Mouse (Mus musculus): Measurements from ENCODE around the gene Lbx2. TPM values are rescaled to one million over a fixed set of nuclear protein-coding genes. Genes with fewer than 3 reads are reported as not detected.

Gene Lbx2
- total and polyA plus RNA-seq, 2 experiments from 2014 or later: 0.64 TPM; not detected in 1

GRCm38 (mm10) chr6:83054871-83055431 is 31.2 kb upstream of the Lbx2 start, which contains the start of gene Htra2:
Htra2 (minus strand) TSS chr6:83055273.
- peak within 1 kb of the TSS; percentile 88 for H3K4me3 ChIP-seq (ENCODE audit: low read depth, low read length)
- DNase-seq (ENCODE audit: low spot score) (no peak), ATAC-seq (ENCODE audit: insufficient read depth, low read depth) (peak; percentile 24)
- no peaks in the 10 kb centered on the region for H3K27me3 ChIP-seq (ENCODE audit: control insufficient read depth, insufficient read depth, low read length)
- H3K9me3 ChIP-seq (replicated peaks; ENCODE audit: control insufficient read depth, low read length): no peaks in the 10 kb centered on the region
- peaks cover 26% of the 10 kb centered on the region for H3K36me3 ChIP-seq (replicated peaks; ENCODE audit: control insufficient read depth, insufficient read depth, low read length)
- peaks cover 20% of the 10 kb centered on the region for H3K4me1 ChIP-seq (ENCODE audit: control insufficient read depth, insufficient read depth)
- peak within 1 kb of the TSS; percentile 92 for H3K9ac ChIP-seq (replicated peaks; ENCODE audit: low read depth, low read length)
- H3K27ac ChIP-seq (ENCODE audit: low read depth): peak within 1 kb of the TSS; percentile 88
- TF ChIP-seq CTCF (IDR thresholded peaks at IDR 0.05; ENCODE audit: low read depth) (peak; percentile 24; the same call in 1 of the 2 replicates), EP300 (IDR thresholded peaks at IDR 0.05; ENCODE audit: low read depth) (no peak; the same call in 1 of the 2 replicates)
- peak within 1 kb of the TSS; percentile 92 for H3K4me2 ChIP-seq (ENCODE audit: low read depth, low read length)
- WGBS: under 1% methylated on average over 47 of the region's 50 CpGs

- TF ChIP-seq EP300 (IDR thresholded peaks at IDR 0.05; ENCODE audit: low read depth): no peak
- no peak for TF ChIP-seq CTCF (IDR thresholded peaks at IDR 0.05; ENCODE audit: low read depth)
- WGBS: 54% methylated on average over 3 of the region's 3 CpGs
- H3K9me3 ChIP-seq (replicated peaks; ENCODE audit: control insufficient read depth, low read length): no peaks in the 10 kb centered on the region
- H3K4me2 ChIP-seq (ENCODE audit: low read depth, low read length): no peak within 1 kb of the TSS
- H3K27me3 ChIP-seq (ENCODE audit: control insufficient read depth, insufficient read depth, low read length): peaks cover 23% of the 10 kb centered on the region
- H3K27ac ChIP-seq (ENCODE audit: low read depth): no peak within 1 kb of the TSS
- H3K4me1 ChIP-seq (ENCODE audit: control insufficient read depth, insufficient read depth): peaks cover 17% of the 10 kb centered on the region
- ATAC-seq (ENCODE audit: insufficient read depth, low read depth) (no peak), DNase-seq (ENCODE audit: low spot score) (no peak)
- H3K4me3 ChIP-seq (ENCODE audit: low read depth, low read length): no peak within 1 kb of the TSS
- H3K36me3 ChIP-seq (replicated peaks; ENCODE audit: control insufficient read depth, insufficient read depth, low read length): peaks cover 14% of the 10 kb centered on the region
- H3K9ac ChIP-seq (replicated peaks; ENCODE audit: low read depth, low read length): no peak within 1 kb of the TSS
Measured at GRCm38 (mm10) chr6:83057790-83058189, 28.4 kb upstream of the Lbx2 start, which contains the start of gene Dqx1. Dqx1 (plus strand) TSS chr6:83057844.

GRCm38 (mm10) chr6:83058725-83059124 is 27.4 kb upstream of the Lbx2 start:
- no peaks in the 10 kb centered on the region for H3K9me3 ChIP-seq (replicated peaks; ENCODE audit: control insufficient read depth, low read length)
- H3K4me2 ChIP-seq (ENCODE audit: low read depth, low read length): no peak overlapping the region
- no peak overlapping the region for H3K4me3 ChIP-seq (ENCODE audit: low read depth, low read length)
- DNase-seq (ENCODE audit: low spot score) (no peak), ATAC-seq (ENCODE audit: insufficient read depth, low read depth) (no peak)
- H3K27ac ChIP-seq (ENCODE audit: low read depth): no peak overlapping the region
- peaks cover 14% of the 10 kb centered on the region for H3K36me3 ChIP-seq (replicated peaks; ENCODE audit: control insufficient read depth, insufficient read depth, low read length)
- H3K9ac ChIP-seq (replicated peaks; ENCODE audit: low read depth, low read length): no peak overlapping the region
- H3K4me1 ChIP-seq (ENCODE audit: control insufficient read depth, insufficient read depth): peaks cover 8% of the 10 kb centered on the region
- WGBS: 71% methylated on average over 2 of the region's 2 CpGs
- TF ChIP-seq CTCF (IDR thresholded peaks at IDR 0.05; ENCODE audit: low read depth) (no peak), EP300 (IDR thresholded peaks at IDR 0.05; ENCODE audit: low read depth) (no peak)
- H3K27me3 ChIP-seq (ENCODE audit: control insufficient read depth, insufficient read depth, low read length): peaks cover 33% of the 10 kb centered on the region

GRCm38 (mm10) chr6:83065995-83066394 is 20.2 kb upstream of the Lbx2 start:
- ATAC-seq (ENCODE audit: insufficient read depth, low read depth) (no peak), DNase-seq (ENCODE audit: low spot score) (no peak)
- TF ChIP-seq EP300 (IDR thresholded peaks at IDR 0.05; ENCODE audit: low read depth) (no peak), CTCF (IDR thresholded peaks at IDR 0.05; ENCODE audit: low read depth) (no peak)
- no peak overlapping the region for H3K9ac ChIP-seq (replicated peaks; ENCODE audit: low read depth, low read length)
- H3K27me3 ChIP-seq (ENCODE audit: control insufficient read depth, insufficient read depth, low read length): peaks cover 97% of the 10 kb centered on the region
- peaks cover 3% of the 10 kb centered on the region; the same call in 1 of the 2 replicates for H3K4me1 ChIP-seq (ENCODE audit: control insufficient read depth, insufficient read depth)
- WGBS: 40% methylated on average over 8 of the region's 8 CpGs
- no peak overlapping the region for H3K4me3 ChIP-seq (ENCODE audit: low read depth, low read length)
- no peak overlapping the region for H3K4me2 ChIP-seq (ENCODE audit: low read depth, low read length)
- no peaks in the 10 kb centered on the region for H3K36me3 ChIP-seq (replicated peaks; ENCODE audit: control insufficient read depth, insufficient read depth, low read length)
- H3K27ac ChIP-seq (ENCODE audit: low read depth): no peak overlapping the region
- H3K9me3 ChIP-seq (replicated peaks; ENCODE audit: control insufficient read depth, low read length): no peaks in the 10 kb centered on the region

- Histone ChIP-seq H3K27me3 (ENCODE audit: control insufficient read depth, insufficient read depth, low read length) (peaks cover 98% of the 10 kb centered on the region), H3K4me2 (ENCODE audit: low read depth, low read length) (no peak overlapping the region), H3K36me3 (replicated peaks; ENCODE audit: control insufficient read depth, insufficient read depth, low read length) (no peaks in the 10 kb centered on the region), H3K4me3 (ENCODE audit: low read depth, low read length) (no peak overlapping the region), H3K27ac (ENCODE audit: low read depth) (no peak overlapping the region), H3K4me1 (ENCODE audit: control insufficient read depth, insufficient read depth) (peaks cover 3% of the 10 kb centered on the region; the same call in 1 of the 2 replicates), H3K9ac (replicated peaks; ENCODE audit: low read depth, low read length) (no peak overlapping the region), H3K9me3 (replicated peaks; ENCODE audit: control insufficient read depth, low read length) (no peaks in the 10 kb centered on the region)
- no peak for DNase-seq (ENCODE audit: low spot score)
- no peak for TF ChIP-seq CTCF (IDR thresholded peaks at IDR 0.05; ENCODE audit: low read depth)
- no peak for TF ChIP-seq EP300 (IDR thresholded peaks at IDR 0.05; ENCODE audit: low read depth)
- WGBS: 29% methylated on average over 6 of the region's 6 CpGs
- ATAC-seq (ENCODE audit: insufficient read depth, low read depth): no peak
Measured at GRCm38 (mm10) chr6:83066441-83066840, 19.7 kb upstream of the Lbx2 start.

All from heart, postnatal 0 days (tissue).